Mouse (Mus musculus): Measurements from ENCODE around the gene Ttc17. TPM values are rescaled to one million over a fixed set of nuclear protein-coding genes. Genes with fewer than 3 reads are reported as not detected.

The Ttc17 gene
- polyA plus RNA-seq, 1 experiment from 2014 or later: 29.6 TPM

GRCm38 (mm10) chr2:94348165-94348591, 58.3 kb downstream of the Ttc17 start:
- H3K27me3 ChIP-seq (ENCODE audit: control insufficient read depth, insufficient read depth, low read length): no peaks in the 10 kb centered on the region

GRCm38 (mm10) chr2:94346746-94347145, 59.7 kb downstream of the Ttc17 start:
- H3K9me3 ChIP-seq (ENCODE audit: control insufficient read depth, low read length): no peaks in the 10 kb centered on the region
- no peaks in the 10 kb centered on the region for H3K27me3 ChIP-seq (ENCODE audit: control insufficient read depth, insufficient read depth, low read length)
- H3K9ac ChIP-seq (replicated peaks; ENCODE audit: low read depth, low read length): no peak overlapping the region
- no peak overlapping the region for H3K4me3 ChIP-seq (ENCODE audit: low read depth, low read length)
- no peak overlapping the region for H3K4me2 ChIP-seq (ENCODE audit: low read depth, low read length)
- 96% methylated on average over 5 of the region's 5 CpGs for WGBS
- no peak overlapping the region for H3K27ac ChIP-seq (ENCODE audit: low read depth, low read length)
- H3K36me3 ChIP-seq (ENCODE audit: control insufficient read depth, insufficient read depth, low read length): peaks cover 10% of the 10 kb centered on the region; the same call in 1 of the 2 replicates
- no peaks in the 10 kb centered on the region for H3K4me1 ChIP-seq (ENCODE audit: control insufficient read depth, insufficient read depth, low read length)
- ATAC-seq (ENCODE audit: low read depth): no peak

More at GRCm38 (mm10) chr2:94348165-94348591, 58.3 kb downstream of the Ttc17 start:
- Histone ChIP-seq H3K27ac (ENCODE audit: low read depth, low read length) (no peak overlapping the region), H3K4me1 (ENCODE audit: control insufficient read depth, insufficient read depth, low read length) (no peaks in the 10 kb centered on the region), H3K4me3 (ENCODE audit: low read depth, low read length) (no peak overlapping the region), H3K4me2 (ENCODE audit: low read depth, low read length) (no peak overlapping the region), H3K9ac (replicated peaks; ENCODE audit: low read depth, low read length) (no peak overlapping the region), H3K9me3 (ENCODE audit: control insufficient read depth, low read length) (no peaks in the 10 kb centered on the region), H3K36me3 (ENCODE audit: control insufficient read depth, insufficient read depth, low read length) (no peaks in the 10 kb centered on the region)
- 76% methylated on average over 6 of the region's 6 CpGs for WGBS
- ATAC-seq (ENCODE audit: low read depth): no peak

GRCm38 (mm10) chr2:94344624-94345023, 61.9 kb downstream of the Ttc17 start:
- Histone ChIP-seq H3K4me3 (ENCODE audit: low read depth, low read length) (no peak overlapping the region), H3K27ac (ENCODE audit: low read depth, low read length) (no peak overlapping the region), H3K9me3 (ENCODE audit: control insufficient read depth, low read length) (no peaks in the 10 kb centered on the region), H3K9ac (replicated peaks; ENCODE audit: low read depth, low read length) (no peak overlapping the region), H3K36me3 (ENCODE audit: control insufficient read depth, insufficient read depth, low read length) (peaks cover 22% of the 10 kb centered on the region), H3K4me2 (ENCODE audit: low read depth, low read length) (no peak overlapping the region), H3K27me3 (ENCODE audit: control insufficient read depth, insufficient read depth, low read length) (no peaks in the 10 kb centered on the region), H3K4me1 (ENCODE audit: control insufficient read depth, insufficient read depth, low read length) (no peaks in the 10 kb centered on the region)
- no peak for ATAC-seq (ENCODE audit: low read depth)
- 93% methylated on average over 4 of the region's 4 CpGs for WGBS

GRCm38 (mm10) chr2:94343290-94344285, 62.9 kb downstream of the Ttc17 start:
- H3K4me1 ChIP-seq (ENCODE audit: control insufficient read depth, insufficient read depth, low read length): no peaks in the 10 kb centered on the region
- peaks cover 22% of the 10 kb centered on the region for H3K36me3 ChIP-seq (ENCODE audit: control insufficient read depth, insufficient read depth, low read length)
- H3K27me3 ChIP-seq (ENCODE audit: control insufficient read depth, insufficient read depth, low read length): no peaks in the 10 kb centered on the region
- no peak overlapping the region for H3K4me2 ChIP-seq (ENCODE audit: low read depth, low read length)
- 65% methylated on average over 12 of the region's 12 CpGs for WGBS
- ATAC-seq (ENCODE audit: low read depth): no peak
- H3K9ac ChIP-seq (replicated peaks; ENCODE audit: low read depth, low read length): no peak overlapping the region
- no peak overlapping the region for H3K27ac ChIP-seq (ENCODE audit: low read depth, low read length)
- H3K4me3 ChIP-seq (ENCODE audit: low read depth, low read length): no peak overlapping the region
- H3K9me3 ChIP-seq (ENCODE audit: control insufficient read depth, low read length): no peaks in the 10 kb centered on the region

GRCm38 (mm10) chr2:94340769-94341168, 65.7 kb downstream of the Ttc17 start:
- Histone ChIP-seq H3K4me1 (ENCODE audit: control insufficient read depth, insufficient read depth, low read length) (no peaks in the 10 kb centered on the region), H3K9me3 (ENCODE audit: control insufficient read depth, low read length) (no peaks in the 10 kb centered on the region), H3K4me2 (ENCODE audit: low read depth, low read length) (no peak overlapping the region), H3K27ac (ENCODE audit: low read depth, low read length) (no peak overlapping the region), H3K9ac (replicated peaks; ENCODE audit: low read depth, low read length) (no peak overlapping the region), H3K4me3 (ENCODE audit: low read depth, low read length) (no peak overlapping the region), H3K27me3 (ENCODE audit: control insufficient read depth, insufficient read depth, low read length) (no peaks in the 10 kb centered on the region), H3K36me3 (ENCODE audit: control insufficient read depth, insufficient read depth, low read length) (peaks cover 29% of the 10 kb centered on the region)
- 74% methylated on average over 1 of the region's 1 CpGs for WGBS
- ATAC-seq (ENCODE audit: low read depth): no peak

- H3K27me3 ChIP-seq (ENCODE audit: control insufficient read depth, insufficient read depth, low read length): no peaks in the 10 kb centered on the region
- H3K4me1 ChIP-seq (ENCODE audit: control insufficient read depth, insufficient read depth, low read length): no peaks in the 10 kb centered on the region
- 94% methylated on average over 5 of the region's 5 CpGs for WGBS
- H3K9me3 ChIP-seq (ENCODE audit: control insufficient read depth, low read length): no peaks in the 10 kb centered on the region
- no peak overlapping the region for H3K9ac ChIP-seq (replicated peaks; ENCODE audit: low read depth, low read length)
- ATAC-seq (ENCODE audit: low read depth): no peak
- peaks cover 29% of the 10 kb centered on the region for H3K36me3 ChIP-seq (ENCODE audit: control insufficient read depth, insufficient read depth, low read length)
- no peak overlapping the region for H3K4me3 ChIP-seq (ENCODE audit: low read depth, low read length)
- H3K4me2 ChIP-seq (ENCODE audit: low read depth, low read length): no peak overlapping the region
- H3K27ac ChIP-seq (ENCODE audit: low read depth, low read length): no peak overlapping the region
These were observed 67.0 kb downstream of the Ttc17 start for GRCm38 (mm10) chr2:94339495-94339894.

- no peak overlapping the region for H3K4me2 ChIP-seq (ENCODE audit: low read depth, low read length)
- no peaks in the 10 kb centered on the region for H3K27me3 ChIP-seq (ENCODE audit: control insufficient read depth, insufficient read depth, low read length)
- H3K27ac ChIP-seq (ENCODE audit: low read depth, low read length): no peak overlapping the region
- peaks cover 26% of the 10 kb centered on the region for H3K36me3 ChIP-seq (ENCODE audit: control insufficient read depth, insufficient read depth, low read length)
- 95% methylated on average over 9 of the region's 9 CpGs for WGBS
- H3K9ac ChIP-seq (replicated peaks; ENCODE audit: low read depth, low read length): no peak overlapping the region
- no peak for ATAC-seq (ENCODE audit: low read depth)
- H3K4me3 ChIP-seq (ENCODE audit: low read depth, low read length): no peak overlapping the region
- H3K9me3 ChIP-seq (ENCODE audit: control insufficient read depth, low read length): no peaks in the 10 kb centered on the region
- no peaks in the 10 kb centered on the region for H3K4me1 ChIP-seq (ENCODE audit: control insufficient read depth, insufficient read depth, low read length)
These were observed 70.2 kb downstream of the Ttc17 start for GRCm38 (mm10) chr2:94336336-94336735.

GRCm38 (mm10) chr2:94334742-94335046, 71.8 kb downstream of the Ttc17 start:
- H3K27me3 ChIP-seq (ENCODE audit: control insufficient read depth, insufficient read depth, low read length): no peaks in the 10 kb centered on the region
- H3K36me3 ChIP-seq (ENCODE audit: control insufficient read depth, insufficient read depth, low read length): peaks cover 27% of the 10 kb centered on the region
- H3K4me2 ChIP-seq (ENCODE audit: low read depth, low read length): no peak overlapping the region
- no peaks in the 10 kb centered on the region for H3K9me3 ChIP-seq (ENCODE audit: control insufficient read depth, low read length)
- H3K4me3 ChIP-seq (ENCODE audit: low read depth, low read length): no peak overlapping the region
- no peak overlapping the region for H3K9ac ChIP-seq (replicated peaks; ENCODE audit: low read depth, low read length)
- H3K4me1 ChIP-seq (ENCODE audit: control insufficient read depth, insufficient read depth, low read length): no peaks in the 10 kb centered on the region
- ATAC-seq (ENCODE audit: low read depth): no peak
- WGBS: 60% methylated on average over 2 of the region's 2 CpGs
- H3K27ac ChIP-seq (ENCODE audit: low read depth, low read length): no peak overlapping the region

Measured in neural tube, embryonic 14.5 days (tissue).